Mouse (Mus musculus) midbrain, postnatal 0 days (tissue): ENCODE results near the gene Tex14. TPM values are rescaled to one million over a fixed set of nuclear protein-coding genes. Genes with fewer than 3 reads are reported as not detected.

ENCODE experiments used
- ATAC-seq: fragments of 200-750 bp; cut with Nextera tagmentation; 2 replicates; pipeline ENCODE4 v1.8.0; 2017; ENCODE audit warnings: moderate number of reproducible peaks, mild to moderate bottlenecking, moderate TSS enrichment, moderate library complexity; ENCODE audit not compliant: low FRiP score
- DNase-seq: peaks from one replicate; pipeline ENCODE4 v3.0.0-alpha.2; 2015; ENCODE audit warnings: low spot score
- H3K27ac ChIP-seq: fragments of 300-500 bp; sonication (generic); 2 replicates; pipeline ENCODE4 v1.5.1; 2014; ENCODE audit warnings: low read depth, mild to moderate bottlenecking, low read length, mixed read lengths
- H3K27me3 ChIP-seq: fragments of 300-500 bp; sonication (generic); 2 replicates; pipeline ENCODE4 v1.6.1; 2014; ENCODE audit warnings: low read length, control low read depth, mixed read lengths; ENCODE audit not compliant: insufficient read depth
- H3K36me3 ChIP-seq: fragments of 300-500 bp; sonication (generic); 2 replicates; pipeline ENCODE4 v1.6.1; 2014; ENCODE audit warnings: low read length, control low read depth, mixed read lengths; ENCODE audit not compliant: insufficient read depth
- H3K4me1 ChIP-seq: fragments of 300-500 bp; sonication (generic); 2 replicates; pipeline ENCODE4 v1.6.1; 2014; ENCODE audit warnings: mild to moderate bottlenecking, control low read depth, antibody characterized with exemption, low read length, mixed read lengths; ENCODE audit not compliant: insufficient read depth
- H3K4me2 ChIP-seq: fragments of 300-500 bp; sonication (generic); 2 replicates; pipeline ENCODE4 v1.6.1; 2014; ENCODE audit warnings: low read depth, mild to moderate bottlenecking, low read length, mixed read lengths; ENCODE audit not compliant: poor library complexity, severe bottlenecking
- H3K4me3 ChIP-seq: fragments of 300-500 bp; sonication (generic); 2 replicates; pipeline ENCODE4 v1.5.1; 2014; ENCODE audit warnings: low read depth, mild to moderate bottlenecking, low read length, moderate library complexity
- H3K9ac ChIP-seq: fragments of 300-500 bp; sonication (generic); replicated peaks from 2 replicates; pipeline ENCODE4 v1.6.1; 2014; ENCODE audit warnings: mild to moderate bottlenecking, low read length, moderate library complexity, mixed read lengths; ENCODE audit not compliant: poor library complexity, severe bottlenecking
- H3K9me3 ChIP-seq: fragments of 300-500 bp; sonication (generic); 2 replicates; pipeline ENCODE4 v1.6.1; 2016; ENCODE audit warnings: low read length, control low read depth
- CTCF ChIP-seq: IDR thresholded peaks from 2 replicates; pipeline ENCODE4 v1.5.1; 2016; ENCODE audit warnings: antibody characterized with exemption, mild to moderate bottlenecking
- WGBS: fragments of 180-500 bp; shearing (Covaris S2); extraction: QIAGEN DNeasy Blood & Tissue Kit; methylation state at CpG from one replicate; pipeline ENCODE4 v1.1.7; 2014; 5-methylcytosine and 5-hydroxymethylcytosine counted together
- polyA plus RNA-seq: library from polyadenylated mRNA; unstranded; fragments of >200 nt; fragmentation: Nextera tagmentation; extraction: Ambion mirVana; gene quantifications from 2 replicates; pipeline ENCODE4 v1.2.1, GENCODE M21; 2015
- total RNA-seq: library from RNA; depleted of rRNA; stranded (reverse); fragments of >200 nt; gene quantifications from 2 replicates; pipeline ENCODE4 v1.2.3, GENCODE M21; 2014

Gene Tex14
- total and polyA plus RNA-seq, 2 experiments from 2014 or later: 0.35 to 0.66 TPM

GRCm38 (mm10) chr11:87581161-87581865 lies 176.4 kb downstream of the Tex14 start:
- TF ChIP-seq CTCF: no peak
- Histone ChIP-seq H3K27me3 (no peaks in the 10 kb centered on the region), H3K9me3 (no peaks in the 10 kb centered on the region), H3K36me3 (0 out of 2 replicates have a peak, but pooled peaks cover 7% of the 10 kb centered on the region), H3K27ac (no peak overlapping the region), H3K4me2 (no peak overlapping the region), H3K9ac (no peak overlapping the region), H3K4me3 (no peak overlapping the region), H3K4me1 (peaks cover 2% of the 10 kb centered on the region; the same call in 1 of the 2 replicates)
- DNase-seq (no peak), ATAC-seq (no peak)
- WGBS: 89% methylated on average over 12 of the region's 12 CpGs

- Histone ChIP-seq H3K4me3 (no peak overlapping the region), H3K9ac (no peak overlapping the region; the same call in 1 of the 2 replicates), H3K9me3 (no peaks in the 10 kb centered on the region), H3K27me3 (no peaks in the 10 kb centered on the region), H3K36me3 (0 out of 2 replicates have a peak, but pooled peaks cover 7% of the 10 kb centered on the region), H3K4me1 (peaks cover 2% of the 10 kb centered on the region; the same call in 1 of the 2 replicates), H3K4me2 (no peak overlapping the region), H3K27ac (no peak overlapping the region)
- WGBS: 84% methylated on average over 8 of the region's 8 CpGs
- ATAC-seq (no peak), DNase-seq (no peak)
- no peak for TF ChIP-seq CTCF
Measured at GRCm38 (mm10) chr11:87581933-87582710, 177.3 kb downstream of the Tex14 start.

GRCm38 (mm10) chr11:87583291-87584034 lies 178.6 kb downstream of the Tex14 start:
- no peak overlapping the region for H3K4me2 ChIP-seq
- no peak overlapping the region for H3K27ac ChIP-seq
- WGBS: 87% methylated on average over 6 of the region's 6 CpGs
- no peak for TF ChIP-seq CTCF
- DNase-seq: no peak
- 0 out of 2 replicates have a peak, but pooled peaks cover 10% of the 10 kb centered on the region for H3K36me3 ChIP-seq
- ATAC-seq: no peak
- no peak overlapping the region for H3K9ac ChIP-seq
- H3K4me1 ChIP-seq: no peaks in the 10 kb centered on the region
- no peak overlapping the region for H3K4me3 ChIP-seq
- no peaks in the 10 kb centered on the region for H3K9me3 ChIP-seq
- H3K27me3 ChIP-seq: no peaks in the 10 kb centered on the region

- H3K4me1 ChIP-seq: no peaks in the 10 kb centered on the region
- H3K27me3 ChIP-seq: no peaks in the 10 kb centered on the region
- no peak overlapping the region for H3K9ac ChIP-seq
- ATAC-seq (no peak), DNase-seq (no peak)
- TF ChIP-seq CTCF: no peak
- H3K4me3 ChIP-seq: no peak overlapping the region
- H3K36me3 ChIP-seq: 0 out of 2 replicates have a peak, but pooled peaks cover 10% of the 10 kb centered on the region
- H3K4me2 ChIP-seq: no peak overlapping the region
- WGBS: 88% methylated on average over 10 of the region's 10 CpGs
- no peak overlapping the region for H3K27ac ChIP-seq
- no peaks in the 10 kb centered on the region for H3K9me3 ChIP-seq
Measured at GRCm38 (mm10) chr11:87584711-87585505, 180.0 kb downstream of the Tex14 start.

- H3K4me3 ChIP-seq: no peak overlapping the region
- H3K27me3 ChIP-seq: no peaks in the 10 kb centered on the region
- H3K27ac ChIP-seq: no peak overlapping the region
- peaks cover 7% of the 10 kb centered on the region; the same call in 1 of the 2 replicates for H3K4me1 ChIP-seq
- no peak for ATAC-seq
- WGBS: 94% methylated on average over 5 of the region's 5 CpGs
- H3K36me3 ChIP-seq: 0 out of 2 replicates have a peak, but pooled peaks cover 10% of the 10 kb centered on the region
- no peak for TF ChIP-seq CTCF
- H3K9me3 ChIP-seq: no peaks in the 10 kb centered on the region
- H3K4me2 ChIP-seq: no peak overlapping the region
- DNase-seq: no peak
- no peak overlapping the region for H3K9ac ChIP-seq
Measured at GRCm38 (mm10) chr11:87587211-87587874, 182.5 kb downstream of the Tex14 start.
